Mouse (Mus musculus) midbrain, embryonic 16.5 days (tissue): ENCODE results near the gene Clybl. TPM values are rescaled to one million over a fixed set of nuclear protein-coding genes. Genes with fewer than 3 reads are reported as not detected.

Experiments used
- ATAC-seq: fragments of 200-750 bp; cut with Nextera tagmentation; 2 replicates; pipeline ENCODE4 v1.8.0; 2017; ENCODE audit warnings: moderate TSS enrichment
- H3K27ac ChIP-seq: fragments of 300-500 bp; sonication (generic); 2 replicates; pipeline ENCODE4 v1.5.1; 2014; ENCODE audit warnings: mild to moderate bottlenecking, low read length, mixed read lengths
- H3K27me3 ChIP-seq: fragments of 300-500 bp; sonication (generic); 2 replicates; pipeline ENCODE4 v1.6.1; 2014; ENCODE audit warnings: low read depth, low read length, mixed read lengths; ENCODE audit not compliant: control insufficient read depth, insufficient read depth
- H3K36me3 ChIP-seq: fragments of 300-500 bp; sonication (generic); 2 replicates; pipeline ENCODE4 v1.6.1; 2014; ENCODE audit warnings: mild to moderate bottlenecking, low read length, moderate library complexity, mixed read lengths; ENCODE audit not compliant: control insufficient read depth, insufficient read depth
- H3K4me1 ChIP-seq: fragments of 300-500 bp; sonication (generic); 2 replicates; pipeline ENCODE4 v1.6.1; 2014; ENCODE audit warnings: mild to moderate bottlenecking, low read length, mixed read lengths; ENCODE audit not compliant: control insufficient read depth, insufficient read depth
- H3K4me2 ChIP-seq: fragments of 300-500 bp; sonication (generic); 2 replicates; pipeline ENCODE4 v1.6.1; 2014; ENCODE audit warnings: mild to moderate bottlenecking, low read length, mixed read lengths
- H3K4me3 ChIP-seq: fragments of 300-500 bp; sonication (generic); 2 replicates; pipeline ENCODE4 v1.5.1; 2014; ENCODE audit warnings: low read depth, mild to moderate bottlenecking, low read length, moderate library complexity, mixed read lengths
- H3K9ac ChIP-seq: fragments of 300-500 bp; sonication (generic); 2 replicates; pipeline ENCODE4 v1.6.1; 2014; ENCODE audit warnings: low read depth, low read length, mixed read lengths
- H3K9me3 ChIP-seq: fragments of 300-500 bp; sonication (generic); replicated peaks from 2 replicates; pipeline ENCODE4 v1.6.1; 2014; ENCODE audit warnings: mild to moderate bottlenecking, low read length, mixed read lengths; ENCODE audit not compliant: control insufficient read depth, poor library complexity, severe bottlenecking
- WGBS: fragments of 180-500 bp; shearing (Covaris S2); extraction: QIAGEN DNeasy Blood & Tissue Kit; methylation state at CpG from one replicate; pipeline ENCODE4 v1.1.7; 2014; 5-methylcytosine and 5-hydroxymethylcytosine counted together
- polyA plus RNA-seq: library from polyadenylated mRNA; unstranded; fragments of >200 nt; fragmentation: Nextera tagmentation; extraction: Ambion mirVana; gene quantifications from 2 replicates; pipeline ENCODE4 v1.2.1, GENCODE M21; 2015

Gene Clybl
- polyA plus RNA-seq, 1 experiment from 2014 or later, result 17.2 TPM

DNA sequence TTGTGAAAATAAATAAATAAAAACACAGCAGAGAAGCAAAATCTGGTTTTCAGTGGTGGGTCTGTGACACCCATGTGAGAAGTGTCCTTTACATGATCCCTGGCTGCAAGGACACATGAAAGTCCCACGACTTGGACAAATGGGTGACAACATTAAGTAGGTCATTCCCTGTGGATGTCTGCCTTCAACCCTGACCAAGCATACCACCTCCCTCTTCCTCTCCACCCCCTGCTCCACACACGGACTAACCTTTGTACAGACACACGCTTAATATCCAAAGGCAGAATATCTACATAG is 203.7 kb downstream of the Clybl start:
- H3K27me3 ChIP-seq, result peaks cover 39% of the 10 kb centered on the region
- no peaks in the 10 kb centered on the region for H3K4me1 ChIP-seq

DNA sequence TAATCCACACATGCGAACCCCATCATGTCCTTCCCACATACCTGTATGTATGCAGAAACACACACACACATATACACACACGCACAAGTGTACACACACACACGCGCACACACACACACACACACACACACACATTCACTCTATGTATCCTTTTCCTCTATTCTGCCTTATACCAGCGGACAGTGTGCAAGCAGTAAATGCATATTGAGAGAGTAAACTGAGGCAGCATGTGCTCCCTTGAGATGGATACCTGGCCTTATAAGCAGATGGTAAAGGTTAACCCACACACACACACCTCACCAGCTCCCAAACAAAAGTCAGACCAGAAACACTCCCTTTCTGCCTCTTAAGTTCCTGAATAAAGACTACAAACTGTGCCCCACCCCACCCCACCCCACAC is 204.3 kb downstream of the Clybl start:
- H3K4me2 ChIP-seq, result no peak overlapping the region
- 88% methylated on average over 5 of the region's 5 CpGs for WGBS
- H3K27me3 ChIP-seq, result peaks cover 40% of the 10 kb centered on the region
- H3K27ac ChIP-seq, result no peak overlapping the region
- ATAC-seq, result no peak
- no peaks in the 10 kb centered on the region for H3K4me1 ChIP-seq
- H3K9ac ChIP-seq, result no peak overlapping the region
- H3K9me3 ChIP-seq, result no peaks in the 10 kb centered on the region
- H3K4me3 ChIP-seq, result no peak overlapping the region
- no peaks in the 10 kb centered on the region for H3K36me3 ChIP-seq

More for the DNA sequence above, 203.7 kb downstream of the Clybl start:
- Histone ChIP-seq H3K9ac (no peak overlapping the region), H3K9me3 (no peaks in the 10 kb centered on the region), H3K27ac (no peak overlapping the region), H3K36me3 (no peaks in the 10 kb centered on the region), H3K4me2 (no peak overlapping the region), H3K4me3 (no peak overlapping the region)
- ATAC-seq, result no peak
- 65% methylated on average over 3 of the region's 3 CpGs for WGBS

DNA sequence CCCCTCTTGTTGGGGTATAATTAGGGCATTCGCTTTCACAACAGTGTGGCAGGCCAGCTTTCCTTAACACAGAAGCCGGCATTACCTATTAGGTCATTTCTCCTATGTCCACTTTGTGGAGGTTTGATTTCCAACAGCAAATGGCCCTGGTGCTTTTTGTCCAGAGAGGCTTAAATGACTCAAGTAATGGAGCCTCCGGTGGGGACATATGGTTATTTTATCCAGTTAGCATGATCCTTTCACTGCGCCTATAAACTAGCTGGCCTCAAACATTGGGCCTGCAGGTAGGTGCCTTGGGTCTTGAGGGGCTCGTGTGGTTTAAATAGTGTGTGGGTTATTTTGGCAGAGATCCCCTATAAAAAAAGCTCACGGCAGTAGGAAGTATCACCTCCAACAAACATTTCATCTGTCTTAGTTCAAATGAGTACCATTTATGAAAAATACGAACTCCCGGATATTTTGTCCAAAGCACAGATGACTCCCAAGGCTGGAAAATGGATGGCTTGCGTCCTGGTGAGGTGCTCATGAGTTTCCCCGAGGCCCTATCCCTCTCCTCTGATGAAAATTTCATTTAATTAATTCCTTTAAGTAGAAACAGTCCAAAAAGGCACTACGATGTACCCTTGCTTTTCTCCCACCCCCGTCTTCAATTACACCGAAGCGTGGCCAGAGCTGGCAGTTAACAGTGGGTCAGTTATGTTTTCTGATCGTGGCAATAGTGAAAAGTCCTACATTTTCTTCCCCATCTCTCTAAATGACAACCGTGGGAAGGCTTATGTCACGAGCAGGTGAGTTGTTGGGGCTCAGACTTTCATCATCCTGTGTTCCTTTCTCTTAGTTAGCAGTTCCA is 205.0 kb downstream of the Clybl start:
- H3K4me2 ChIP-seq, result no peak overlapping the region
- no peak overlapping the region for H3K9ac ChIP-seq
- no peaks in the 10 kb centered on the region for H3K36me3 ChIP-seq
- no peak overlapping the region for H3K4me3 ChIP-seq
- H3K27me3 ChIP-seq, result peaks cover 39% of the 10 kb centered on the region
- ATAC-seq, result no peak
- H3K27ac ChIP-seq, result no peak overlapping the region
- 83% methylated on average over 17 of the region's 17 CpGs for WGBS
- no peaks in the 10 kb centered on the region for H3K9me3 ChIP-seq
- no peaks in the 10 kb centered on the region for H3K4me1 ChIP-seq

DNA sequence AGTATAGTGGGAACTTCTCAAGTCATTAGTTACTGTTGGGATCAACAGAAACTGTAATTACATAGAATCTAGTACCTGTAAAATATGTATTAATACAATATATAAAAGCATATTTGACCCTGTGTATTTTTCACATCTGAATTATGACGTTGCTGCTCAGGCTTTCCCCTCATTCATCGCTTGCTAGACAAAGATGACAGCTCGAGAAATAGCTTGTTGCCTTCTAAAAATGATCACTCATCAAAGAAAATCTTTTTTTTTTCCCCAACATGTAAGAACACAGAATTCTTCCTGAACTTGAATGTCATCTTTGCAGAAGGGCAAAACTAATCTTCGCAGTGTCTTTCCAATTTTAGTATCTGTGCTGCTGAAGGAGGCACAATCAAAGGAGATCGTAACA is 206.3 kb downstream of the Clybl start:
- no peaks in the 10 kb centered on the region for H3K36me3 ChIP-seq
- no peak overlapping the region for H3K9ac ChIP-seq
- no peak overlapping the region for H3K4me2 ChIP-seq
- no peak overlapping the region for H3K27ac ChIP-seq
- no peak for ATAC-seq
- no peak overlapping the region for H3K4me3 ChIP-seq
- WGBS, result 70% methylated on average over 5 of the region's 5 CpGs
- H3K9me3 ChIP-seq, result no peaks in the 10 kb centered on the region
- H3K27me3 ChIP-seq, result peaks cover 46% of the 10 kb centered on the region
- no peaks in the 10 kb centered on the region for H3K4me1 ChIP-seq

DNA sequence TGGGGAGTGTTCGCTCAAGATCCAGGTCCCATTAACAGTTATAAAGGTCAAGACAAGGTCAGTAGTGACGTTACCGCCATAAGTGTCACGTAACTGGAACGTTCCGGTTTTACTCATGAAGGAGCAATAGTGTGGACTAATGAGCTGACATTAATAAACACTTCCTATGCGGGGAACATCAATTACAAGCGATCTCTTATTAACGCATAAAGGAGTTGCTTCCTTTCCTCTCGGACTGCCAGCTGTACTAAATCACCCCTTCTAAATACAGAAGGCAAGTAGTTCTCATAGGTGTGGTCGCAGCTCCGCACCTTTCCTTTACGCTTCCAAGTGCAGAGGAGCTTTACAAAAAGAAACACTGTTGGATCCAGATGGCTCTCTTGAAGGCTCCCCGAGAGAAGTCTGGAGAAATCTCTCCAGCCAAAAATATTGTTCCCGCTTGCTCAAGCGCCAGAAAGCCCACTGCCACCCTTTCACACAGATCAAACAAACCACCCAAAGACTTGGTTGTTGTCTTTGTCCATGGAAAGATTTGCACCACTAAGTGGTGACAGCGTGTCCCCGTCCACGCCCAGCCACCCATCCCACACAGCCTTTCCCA is 207.0 kb downstream of the Clybl start:
- H3K4me3 ChIP-seq, result no peak overlapping the region
- H3K36me3 ChIP-seq, result no peaks in the 10 kb centered on the region
- no peaks in the 10 kb centered on the region for H3K9me3 ChIP-seq
- H3K4me1 ChIP-seq, result no peaks in the 10 kb centered on the region
- H3K27ac ChIP-seq, result no peak overlapping the region
- no peak for ATAC-seq
- 57% methylated on average over 19 of the region's 19 CpGs for WGBS
- no peak overlapping the region for H3K9ac ChIP-seq
- H3K4me2 ChIP-seq, result no peak overlapping the region
- peaks cover 46% of the 10 kb centered on the region for H3K27me3 ChIP-seq

DNA sequence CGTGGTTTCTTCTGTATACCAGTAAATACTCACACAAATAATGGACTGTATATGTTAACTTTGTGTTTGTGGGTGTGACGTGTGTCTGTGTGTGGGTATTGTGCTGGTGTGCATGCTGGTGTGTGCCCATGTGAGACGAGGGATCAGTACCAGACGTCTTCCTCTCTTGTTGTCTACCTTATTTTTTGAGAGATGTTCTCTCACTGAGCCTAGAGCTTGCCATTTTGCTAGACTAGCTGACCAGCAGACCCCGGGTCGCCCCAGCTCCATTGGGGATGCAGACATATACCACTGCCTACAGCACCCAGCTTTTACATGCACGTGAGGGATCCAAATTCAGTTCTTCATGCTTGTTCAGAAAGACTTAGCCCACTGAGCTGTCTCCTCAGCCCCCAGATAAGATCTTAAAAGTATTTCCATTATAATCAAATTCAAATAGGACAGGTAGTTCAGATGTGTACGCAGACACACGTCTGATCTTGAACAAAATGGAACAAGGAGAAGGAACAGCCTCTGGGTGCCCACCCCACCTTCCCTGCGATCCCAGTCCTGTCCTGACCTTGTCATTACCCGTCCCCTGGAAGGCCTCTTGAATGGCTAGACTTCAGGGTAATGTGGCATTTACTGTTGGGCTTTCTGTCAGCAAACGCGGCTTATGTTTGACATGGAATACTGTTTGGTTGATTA is 208.3 kb downstream of the Clybl start:
- 84% methylated on average over 13 of the region's 13 CpGs for WGBS
- Histone ChIP-seq H3K9ac (no peak overlapping the region), H3K27me3 (peaks cover 38% of the 10 kb centered on the region), H3K27ac (no peak overlapping the region), H3K36me3 (no peaks in the 10 kb centered on the region), H3K4me3 (no peak overlapping the region), H3K9me3 (no peaks in the 10 kb centered on the region), H3K4me2 (no peak overlapping the region), H3K4me1 (no peaks in the 10 kb centered on the region)
- no peak for ATAC-seq

DNA sequence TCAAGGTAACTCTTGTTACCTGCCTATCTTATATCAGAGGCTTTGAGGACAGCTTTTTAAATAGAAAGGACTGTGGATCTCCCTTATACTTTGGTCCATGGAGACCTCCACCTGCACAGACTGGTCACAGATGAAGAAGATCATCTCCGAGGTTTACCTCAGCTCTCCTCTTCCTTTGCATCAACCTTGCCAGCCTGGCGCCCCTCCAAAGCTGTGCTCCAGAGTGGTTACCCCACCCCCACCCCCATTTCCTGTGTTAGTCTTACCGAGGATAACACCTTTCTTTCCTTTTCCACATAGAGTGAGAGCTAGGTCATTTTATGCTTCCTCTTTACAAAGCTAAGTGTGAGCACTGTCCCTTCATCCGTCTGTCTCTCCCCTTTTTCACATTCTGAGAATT is 209.4 kb downstream of the Clybl start:
- H3K27me3 ChIP-seq, result peaks cover 31% of the 10 kb centered on the region
- ATAC-seq, result no peak

DNA sequence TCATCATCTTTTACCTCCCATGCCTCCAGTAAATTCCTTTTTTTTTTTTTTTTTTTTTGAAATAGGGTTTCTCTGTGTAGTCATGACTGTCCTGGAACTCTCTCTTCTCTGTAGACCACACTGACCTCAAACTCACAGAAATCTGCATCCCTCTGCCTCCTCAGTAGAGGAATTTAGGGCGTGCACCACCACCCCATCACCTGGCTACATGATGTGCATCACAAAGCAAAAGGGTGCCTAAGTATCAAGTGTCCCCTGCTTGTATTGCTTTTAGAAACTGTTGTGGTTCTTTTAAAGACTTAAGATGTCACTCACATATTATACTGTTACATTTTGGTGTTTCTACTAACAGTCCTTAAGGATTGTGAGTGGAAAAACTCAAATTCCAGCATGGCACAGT is 211.6 kb downstream of the Clybl start:
- Histone ChIP-seq H3K9ac (no peak overlapping the region), H3K4me1 (no peaks in the 10 kb centered on the region), H3K27me3 (peaks cover 22% of the 10 kb centered on the region), H3K4me2 (no peak overlapping the region), H3K36me3 (no peaks in the 10 kb centered on the region), H3K9me3 (no peaks in the 10 kb centered on the region), H3K4me3 (no peak overlapping the region), H3K27ac (no peak overlapping the region)
- WGBS, result 63% methylated on average over 1 of the region's 1 CpGs
- no peak for ATAC-seq

More for the DNA sequence above, 209.4 kb downstream of the Clybl start:
- Histone ChIP-seq H3K4me2 (no peak overlapping the region), H3K4me1 (no peaks in the 10 kb centered on the region), H3K9ac (no peak overlapping the region), H3K9me3 (no peaks in the 10 kb centered on the region), H3K27ac (no peak overlapping the region), H3K36me3 (no peaks in the 10 kb centered on the region), H3K4me3 (no peak overlapping the region)
- WGBS, result 72% methylated on average over 4 of the region's 4 CpGs

DNA sequence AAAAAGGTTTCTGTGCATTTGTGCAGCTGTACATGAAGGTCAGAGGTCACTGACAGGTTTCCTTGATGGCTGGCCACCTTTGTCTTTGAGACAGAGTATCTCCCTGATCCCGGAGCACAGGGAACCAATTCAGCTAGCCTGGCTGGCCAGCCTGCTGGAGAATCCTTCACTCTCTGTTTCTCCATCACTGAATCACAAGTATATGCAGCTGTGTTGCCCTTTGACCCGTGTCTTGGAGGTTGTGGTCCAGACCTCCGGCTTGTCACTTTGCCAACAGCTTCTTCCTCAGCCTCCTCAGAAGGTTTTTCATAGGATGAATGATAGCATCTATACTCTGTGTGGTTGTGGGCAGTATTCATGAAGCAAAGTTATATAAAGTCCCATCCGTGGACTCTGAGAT is 217.2 kb downstream of the Clybl start:
- Histone ChIP-seq H3K9ac (no peak overlapping the region), H3K4me3 (no peak overlapping the region), H3K36me3 (no peaks in the 10 kb centered on the region), H3K27ac (no peak overlapping the region), H3K4me2 (no peak overlapping the region), H3K27me3 (peaks cover 37% of the 10 kb centered on the region), H3K9me3 (no peaks in the 10 kb centered on the region), H3K4me1 (no peaks in the 10 kb centered on the region)
- WGBS, result 60% methylated on average over 4 of the region's 4 CpGs
- ATAC-seq, result no peak
